Mouse (Mus musculus): ENCODE measurements at regions not wholly inside any gene's neighbourhood (a gene's known extent, or its start where the extent isn't known, plus 50 kb on each side); places are given as distances from the start of the nearest gene placed in this dataset.

GRCm38 (mm10) chr4:101356954-101357891 lies 61.9 kb upstream of the Ak4 start:
- H3K27ac ChIP-seq (ENCODE audit: insufficient read depth, low read length) = peak overlapping the region; percentile 85
- TF ChIP-seq CTCF (IDR thresholded peaks at IDR 0.05; ENCODE audit: extremely low read depth, insufficient read depth, low read length) (no peak), POLR2A (IDR thresholded peaks at IDR 0.05; ENCODE audit: extremely low read depth, insufficient read depth, low read length) (no peak)
- H3K4me3 ChIP-seq (ENCODE audit: insufficient read depth, low read length) = peak overlapping the region; percentile 58
- peaks cover 5% of the 10 kb centered on the region for H3K4me1 ChIP-seq (ENCODE audit: control insufficient read depth, insufficient read depth, low read length)

DNA sequence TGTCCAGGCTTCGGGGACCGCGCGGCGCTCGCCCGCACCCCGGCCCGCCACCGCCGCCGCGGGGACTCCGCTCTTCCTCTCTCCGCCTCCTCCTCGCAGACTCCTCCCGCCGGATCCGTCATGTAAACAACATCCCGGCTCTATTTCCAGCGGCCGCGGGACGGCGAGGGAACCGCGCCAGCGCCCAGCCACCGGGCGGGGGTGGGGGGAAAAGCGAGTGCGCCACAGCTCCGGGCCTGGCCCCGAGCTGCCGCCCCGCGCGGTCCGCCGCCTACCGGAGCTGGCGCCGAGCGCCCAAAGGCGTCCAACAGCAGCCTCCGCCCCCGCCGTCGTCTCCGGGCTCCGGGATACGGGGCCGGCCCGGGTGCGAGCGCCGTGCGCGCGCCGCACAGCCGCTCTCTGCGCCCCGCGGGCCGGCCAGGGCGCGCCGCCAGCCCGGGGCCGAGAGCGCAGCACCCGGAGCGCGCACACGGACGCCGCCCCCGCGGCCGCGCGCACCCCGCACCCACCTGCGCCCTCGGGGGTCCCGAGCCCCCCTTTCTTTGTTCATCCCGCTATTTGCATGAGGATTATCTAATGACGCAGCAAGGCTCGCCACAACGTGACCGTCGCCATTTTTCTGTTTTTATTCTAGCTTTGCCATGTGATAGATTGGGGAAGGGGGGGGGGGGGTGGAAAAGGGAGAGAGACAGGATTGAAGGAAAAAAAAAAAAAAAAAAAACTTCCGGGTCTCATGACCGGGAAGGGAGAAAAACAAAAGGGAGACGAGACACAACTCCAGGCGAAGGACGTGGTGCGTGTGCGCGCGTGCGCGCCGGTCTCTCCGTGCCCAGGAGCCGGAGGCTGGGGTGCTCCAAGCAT lies 62.8 kb upstream of the Ak4 start:
- H3K27ac ChIP-seq (ENCODE audit: insufficient read depth, low read length) = peak overlapping the region; percentile 98
- TF ChIP-seq POLR2A (IDR thresholded peaks at IDR 0.05; ENCODE audit: extremely low read depth, insufficient read depth, low read length) = peak; percentile 97
- TF ChIP-seq CTCF (IDR thresholded peaks at IDR 0.05; ENCODE audit: extremely low read depth, insufficient read depth, low read length) = no peak
- H3K4me3 ChIP-seq (ENCODE audit: insufficient read depth, low read length) = peak overlapping the region; percentile 58
- peaks cover 7% of the 10 kb centered on the region for H3K4me1 ChIP-seq (ENCODE audit: control insufficient read depth, insufficient read depth, low read length)

GRCm38 (mm10) chr4:101355431-101356092 lies 63.5 kb upstream of the Ak4 start:
- Histone ChIP-seq H3K4me1 (ENCODE audit: control insufficient read depth, insufficient read depth, low read length) (peaks cover 7% of the 10 kb centered on the region), H3K4me3 (ENCODE audit: insufficient read depth, low read length) (peak overlapping the region; percentile 58), H3K27ac (ENCODE audit: insufficient read depth, low read length) (peak overlapping the region; percentile 98)
- TF ChIP-seq POLR2A (IDR thresholded peaks at IDR 0.05; ENCODE audit: extremely low read depth, insufficient read depth, low read length) (no peak), CTCF (IDR thresholded peaks at IDR 0.05; ENCODE audit: extremely low read depth, insufficient read depth, low read length) (no peak)

- Histone ChIP-seq H3K27ac (ENCODE audit: insufficient read depth, low read length) (peak overlapping the region; percentile 98; the same call in 1 of the 2 replicates), H3K4me3 (ENCODE audit: insufficient read depth, low read length) (peak overlapping the region; percentile 58), H3K4me1 (ENCODE audit: control insufficient read depth, insufficient read depth, low read length) (peaks cover 7% of the 10 kb centered on the region)
- TF ChIP-seq CTCF (IDR thresholded peaks at IDR 0.05; ENCODE audit: extremely low read depth, insufficient read depth, low read length) = no peak
- no peak for TF ChIP-seq POLR2A (IDR thresholded peaks at IDR 0.05; ENCODE audit: extremely low read depth, insufficient read depth, low read length)
Observed at GRCm38 (mm10) chr4:101354951-101355350, 64.1 kb upstream of the Ak4 start.

DNA sequence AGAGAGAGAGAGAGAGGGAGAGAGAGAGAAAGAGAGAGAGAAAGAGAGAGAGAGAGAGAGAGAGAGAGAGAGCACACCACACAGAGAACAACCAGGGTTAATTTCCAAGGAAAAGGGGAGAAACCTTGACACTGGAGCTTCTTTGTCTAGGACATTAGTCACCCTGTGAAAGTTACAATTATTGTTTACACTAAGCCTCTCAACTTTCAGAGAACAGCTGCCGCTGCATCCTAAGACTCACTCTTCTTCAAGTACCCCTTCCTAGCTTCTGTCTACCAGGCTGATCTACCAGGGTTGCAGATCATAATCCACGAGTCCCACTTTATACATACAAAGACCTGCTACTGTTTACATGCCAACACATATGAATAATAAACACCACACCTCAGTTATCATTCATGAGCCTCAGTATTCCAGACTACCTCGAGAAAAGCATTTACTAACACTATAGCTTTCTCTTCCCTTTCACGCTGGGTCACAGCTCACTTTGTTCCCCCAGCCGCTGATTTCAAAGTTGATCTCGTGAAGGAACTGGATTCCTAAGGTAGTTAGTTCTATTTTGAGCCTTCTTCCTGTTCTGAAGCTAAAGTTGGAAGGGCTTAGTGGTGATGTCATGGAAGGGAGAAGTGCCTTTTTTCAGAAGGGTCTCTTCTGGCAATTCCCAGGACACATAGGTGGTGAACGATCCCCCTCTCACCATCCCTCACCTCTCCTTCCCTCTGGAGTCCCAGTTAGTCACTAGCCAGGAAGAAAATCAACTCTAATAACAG lies 64.8 kb upstream of the Ak4 start:
- no peak overlapping the region for H3K27ac ChIP-seq (ENCODE audit: insufficient read depth, low read length)
- no peak for TF ChIP-seq CTCF (IDR thresholded peaks at IDR 0.05; ENCODE audit: extremely low read depth, insufficient read depth, low read length)
- TF ChIP-seq POLR2A (IDR thresholded peaks at IDR 0.05; ENCODE audit: extremely low read depth, insufficient read depth, low read length) = no peak
- H3K4me1 ChIP-seq (ENCODE audit: control insufficient read depth, insufficient read depth, low read length) = peaks cover 7% of the 10 kb centered on the region
- peak overlapping the region; percentile 58 for H3K4me3 ChIP-seq (ENCODE audit: insufficient read depth, low read length)

- Histone ChIP-seq H3K4me1 (ENCODE audit: control insufficient read depth, insufficient read depth, low read length) (peaks cover 3% of the 10 kb centered on the region), H3K27ac (ENCODE audit: insufficient read depth, low read length) (no peak overlapping the region), H3K4me3 (ENCODE audit: insufficient read depth, low read length) (no peak overlapping the region)
- TF ChIP-seq POLR2A (IDR thresholded peaks at IDR 0.05; ENCODE audit: extremely low read depth, insufficient read depth, low read length) (no peak), CTCF (IDR thresholded peaks at IDR 0.05; ENCODE audit: extremely low read depth, insufficient read depth, low read length) (no peak)
Observed at GRCm38 (mm10) chr4:101352178-101352577, 66.9 kb upstream of the Ak4 start.

DNA sequence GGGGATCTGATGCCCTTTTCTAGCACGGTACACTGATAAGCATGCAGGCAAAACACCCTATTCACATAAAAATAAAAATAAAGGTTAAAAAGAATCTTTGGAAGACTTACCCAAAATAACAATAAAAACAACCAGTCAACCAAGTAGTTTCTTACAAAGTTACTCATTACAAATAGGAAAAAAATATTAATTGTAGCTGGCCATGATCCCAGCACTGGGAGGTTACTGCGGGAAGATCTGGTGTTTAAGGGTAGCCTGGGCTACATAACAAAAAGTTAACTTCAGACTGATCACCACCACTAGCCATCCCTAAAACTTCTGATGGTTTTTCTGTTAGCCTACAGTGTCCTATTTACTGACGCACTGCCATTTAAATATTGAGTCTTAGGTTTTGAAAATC lies 67.4 kb upstream of the Ak4 start:
- Histone ChIP-seq H3K27ac (ENCODE audit: insufficient read depth, low read length) (no peak overlapping the region), H3K4me3 (ENCODE audit: insufficient read depth, low read length) (no peak overlapping the region), H3K4me1 (ENCODE audit: control insufficient read depth, insufficient read depth, low read length) (peaks cover 3% of the 10 kb centered on the region)
- no peak for TF ChIP-seq POLR2A (IDR thresholded peaks at IDR 0.05; ENCODE audit: extremely low read depth, insufficient read depth, low read length)
- no peak for TF ChIP-seq CTCF (IDR thresholded peaks at IDR 0.05; ENCODE audit: extremely low read depth, insufficient read depth, low read length)

DNA sequence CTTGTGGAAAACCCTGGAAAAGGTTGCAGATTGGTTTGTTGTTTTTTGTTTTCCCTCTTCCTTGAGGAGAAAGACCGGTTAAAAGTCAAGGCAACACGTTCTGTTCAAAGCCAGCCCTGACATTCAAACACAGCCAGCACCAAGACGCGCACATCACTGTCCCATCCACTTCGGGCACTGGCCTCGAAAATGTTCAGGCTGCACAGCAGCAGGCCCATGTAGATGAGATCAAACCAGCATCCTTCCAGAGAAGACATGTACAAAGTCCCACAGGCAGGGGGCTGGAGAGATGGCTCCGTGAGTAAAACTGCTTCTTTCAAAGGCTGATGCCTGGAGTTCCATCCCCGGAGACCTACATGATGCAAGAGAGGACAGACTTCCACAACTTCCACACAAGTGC lies 68.4 kb upstream of the Ak4 start:
- Histone ChIP-seq H3K27ac (ENCODE audit: insufficient read depth, low read length) (no peak overlapping the region), H3K4me1 (ENCODE audit: control insufficient read depth, insufficient read depth, low read length) (peaks cover 3% of the 10 kb centered on the region), H3K4me3 (ENCODE audit: insufficient read depth, low read length) (no peak overlapping the region)
- TF ChIP-seq CTCF (IDR thresholded peaks at IDR 0.05; ENCODE audit: extremely low read depth, insufficient read depth, low read length) (no peak), POLR2A (IDR thresholded peaks at IDR 0.05; ENCODE audit: extremely low read depth, insufficient read depth, low read length) (no peak)

All from cortical plate, adult 2 months (tissue).